Mouse (Mus musculus): ENCODE data around the gene Wwc2.
A peak's percentile ranks its signal among the peaks of the same experiment; 100 is the strongest.

The Wwc2 gene

DNA sequence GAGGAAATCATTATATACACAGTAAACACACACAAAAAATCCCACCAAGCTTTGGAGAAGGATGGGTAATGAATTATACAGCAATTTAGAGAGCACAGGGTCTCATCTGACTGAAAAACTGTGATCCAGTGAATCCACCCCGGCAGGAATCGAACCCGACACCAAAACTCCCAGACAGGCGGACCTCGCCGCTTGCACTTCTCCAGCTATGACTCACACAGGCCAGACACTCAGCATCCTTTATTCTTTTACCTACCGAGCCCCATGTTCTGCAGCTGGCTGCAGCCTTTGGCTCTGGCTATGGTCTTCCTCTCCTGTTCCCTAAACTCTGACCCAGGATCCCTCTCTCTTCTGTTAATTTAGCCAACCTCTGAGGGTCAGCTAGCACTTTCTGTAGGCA lies 85.5 kb downstream of the Wwc2 start:
- no peak for DNase-seq (ENCODE audit: low read depth, low spot score)

DNA sequence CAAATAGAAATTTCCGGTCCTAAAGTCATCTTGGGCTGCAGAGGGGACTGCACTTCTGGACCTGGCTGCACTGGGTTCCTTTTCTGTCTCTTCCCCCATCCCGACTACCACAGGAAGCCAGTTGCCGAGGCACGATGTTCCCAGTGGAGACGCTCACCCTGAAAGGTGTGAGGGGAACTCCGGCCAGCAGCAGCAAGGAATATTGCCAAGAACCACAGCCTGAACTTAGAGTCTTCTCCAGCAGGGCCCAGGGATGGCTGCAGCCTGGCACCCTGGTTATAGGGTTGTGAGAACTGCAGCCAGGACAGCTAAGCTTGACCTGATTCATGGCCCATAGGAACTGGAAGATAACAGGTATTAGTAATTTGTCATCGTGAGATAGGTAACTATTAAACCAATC lies 86.7 kb downstream of the Wwc2 start:
- no peak for DNase-seq (ENCODE audit: low read depth, low spot score)

DNA sequence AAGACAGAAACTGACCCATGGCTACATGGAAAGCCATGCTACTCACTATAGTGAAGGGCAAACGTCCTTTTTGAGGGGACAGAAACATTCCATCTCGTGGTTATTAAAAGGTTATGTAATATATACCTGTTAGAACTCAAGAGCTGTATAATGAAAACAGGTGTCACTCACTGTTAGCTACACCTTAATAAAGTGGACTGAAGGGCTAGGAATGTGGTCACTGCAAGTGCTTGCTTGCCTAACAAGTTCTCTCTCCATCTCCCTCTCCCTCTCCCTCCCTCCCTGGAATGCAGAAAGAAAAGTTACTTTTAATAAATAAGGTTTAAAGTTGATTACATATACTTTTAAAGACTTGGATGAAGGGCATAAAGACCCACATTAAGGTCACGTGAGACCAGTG lies 88.0 kb downstream of the Wwc2 start:
- DNase-seq (ENCODE audit: low read depth, low spot score): no peak

DNA sequence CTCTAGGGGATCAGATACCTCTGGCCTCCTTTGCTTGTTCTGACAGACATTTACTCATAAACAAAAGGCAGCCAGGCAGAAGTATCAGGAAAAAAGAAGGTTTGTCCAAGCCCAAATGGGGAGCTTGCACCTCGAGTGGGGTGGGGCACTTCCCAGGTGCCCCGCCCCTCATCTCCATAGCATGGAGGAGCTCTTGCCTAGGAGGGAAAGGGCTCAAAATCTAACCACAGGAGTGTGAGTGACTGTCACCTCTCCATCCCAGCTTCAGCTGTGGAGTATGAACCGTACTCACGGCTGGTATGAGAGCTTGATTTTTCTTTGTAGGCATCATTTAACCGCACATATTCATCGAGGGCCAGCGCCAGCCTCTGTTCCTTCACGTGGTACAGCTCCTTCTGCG lies 90.4 kb downstream of the Wwc2 start:
- no peak for DNase-seq (ENCODE audit: low read depth, low spot score)

DNA sequence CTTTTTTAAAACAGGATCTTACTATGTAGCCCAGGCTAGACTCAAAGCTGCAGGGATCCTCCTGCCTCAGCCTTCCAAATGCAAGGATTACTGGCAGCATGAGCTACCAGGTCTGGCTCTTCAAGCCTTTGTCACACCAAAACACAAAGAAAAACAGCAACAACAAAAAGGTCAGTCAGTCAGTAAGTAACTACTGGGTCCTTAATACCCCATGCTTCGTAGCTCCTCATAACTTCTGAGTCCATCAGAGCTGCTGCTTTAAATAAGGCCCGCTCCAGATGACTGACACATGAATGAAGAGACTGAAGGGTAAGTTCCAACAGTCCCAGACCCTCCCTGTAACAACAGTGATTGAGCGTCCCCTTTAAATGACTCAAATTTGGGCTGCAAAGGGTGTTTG lies 90.8 kb downstream of the Wwc2 start:
- DNase-seq (ENCODE audit: low read depth, low spot score): no peak

DNA sequence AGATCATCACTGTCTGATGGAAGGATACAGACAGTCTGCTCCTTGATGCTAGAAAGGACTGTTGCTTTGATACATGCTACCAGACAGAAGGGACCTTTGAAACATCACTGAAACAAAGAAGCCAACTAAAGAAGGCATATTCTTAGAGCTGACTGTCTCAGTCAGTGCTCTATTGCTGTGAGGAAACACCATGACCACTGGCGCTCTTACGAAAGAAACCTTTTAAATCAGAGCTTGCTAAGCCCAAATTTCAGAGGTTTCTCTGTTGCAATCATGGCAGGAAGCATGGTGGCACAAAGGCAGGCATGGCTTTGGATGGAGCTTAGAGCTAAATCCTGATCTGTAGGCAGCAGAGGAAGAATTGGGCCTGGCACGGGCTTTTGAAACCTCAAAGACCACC lies 98.3 kb downstream of the Wwc2 start:
- no peak for DNase-seq (ENCODE audit: low read depth, low spot score)

DNA sequence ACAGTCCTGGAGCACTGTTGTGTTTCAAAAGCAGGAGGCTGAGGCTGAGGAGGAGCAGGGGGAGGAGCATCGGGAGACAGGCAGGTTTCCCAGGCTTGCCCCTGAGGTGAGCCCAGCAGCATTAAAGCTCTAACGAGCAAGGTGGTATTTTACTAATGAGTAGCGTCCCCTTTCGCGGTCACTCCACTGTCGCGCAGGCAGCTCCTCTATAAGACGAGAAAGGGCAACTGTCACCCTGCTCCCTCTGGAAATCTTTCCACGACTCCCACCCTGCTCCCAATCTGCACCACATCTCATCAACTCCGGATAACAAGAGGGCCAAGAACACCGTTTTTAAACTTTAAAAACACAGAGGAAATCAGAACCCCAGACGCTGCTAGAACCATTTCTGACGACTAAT lies 99.1 kb downstream of the Wwc2 start:
- DNase-seq (ENCODE audit: low read depth, low spot score): no peak

DNA sequence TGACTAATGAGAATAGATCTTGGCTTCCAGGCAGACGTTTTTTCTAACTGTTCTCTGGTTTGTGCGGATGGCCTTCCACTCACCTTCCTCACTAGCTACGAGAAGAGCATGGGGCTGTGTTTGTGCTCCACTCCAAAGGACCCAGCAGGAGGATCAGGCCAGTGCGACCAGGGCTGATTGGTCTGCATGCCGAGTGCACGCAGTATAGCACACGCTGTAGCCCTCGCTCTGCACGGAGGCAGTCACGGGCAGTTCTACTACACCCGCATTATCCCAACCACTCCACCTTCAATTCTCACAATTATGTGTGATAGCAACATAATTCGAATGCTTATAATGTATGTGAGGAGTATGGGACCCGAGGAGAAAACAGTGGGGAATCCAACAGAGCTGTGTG lies 99.9 kb downstream of the Wwc2 start:
- no peak for DNase-seq (ENCODE audit: low read depth, low spot score)

DNA sequence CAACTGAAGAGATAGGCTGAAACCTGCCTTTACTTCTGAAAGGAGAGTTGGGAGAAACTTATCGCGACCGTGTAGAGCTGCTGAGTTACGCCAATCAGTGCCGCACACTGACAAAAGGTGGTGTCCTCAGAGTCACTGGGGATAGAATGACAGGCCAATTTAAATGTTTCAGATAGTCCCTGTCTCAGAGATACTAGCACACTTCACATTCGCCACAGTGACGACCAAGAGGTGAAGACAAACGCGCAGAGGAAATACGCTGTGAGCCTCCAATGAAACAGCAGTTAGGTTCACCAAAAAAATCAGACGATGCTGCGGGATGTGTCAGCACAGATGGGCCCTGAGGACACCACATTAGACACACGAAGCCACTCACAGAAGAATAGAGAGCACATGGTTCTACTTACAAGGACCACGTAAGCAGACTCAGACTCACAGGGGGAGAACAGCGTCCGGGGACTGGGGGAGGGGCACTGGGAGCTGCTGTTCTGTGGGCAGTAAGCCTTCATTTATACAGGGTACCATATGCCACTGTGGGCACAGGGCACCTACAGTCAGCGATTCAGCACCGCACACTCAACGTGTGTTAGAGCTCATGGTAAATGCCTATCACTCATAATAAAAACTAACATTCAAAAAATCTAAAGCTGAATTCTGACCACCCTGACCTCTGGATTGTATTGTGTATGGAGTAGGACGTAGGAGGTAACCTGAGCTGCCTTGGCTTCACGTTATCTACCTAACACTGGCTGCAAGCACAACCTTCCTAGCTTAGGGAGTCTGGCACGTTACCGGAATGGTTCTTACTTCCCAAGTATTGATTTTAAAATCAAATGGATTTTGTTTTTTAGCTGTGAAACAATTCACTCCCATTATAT lies 100.5 kb downstream of the Wwc2 start:
- DNase-seq (ENCODE audit: low read depth, low spot score): no peak

DNA sequence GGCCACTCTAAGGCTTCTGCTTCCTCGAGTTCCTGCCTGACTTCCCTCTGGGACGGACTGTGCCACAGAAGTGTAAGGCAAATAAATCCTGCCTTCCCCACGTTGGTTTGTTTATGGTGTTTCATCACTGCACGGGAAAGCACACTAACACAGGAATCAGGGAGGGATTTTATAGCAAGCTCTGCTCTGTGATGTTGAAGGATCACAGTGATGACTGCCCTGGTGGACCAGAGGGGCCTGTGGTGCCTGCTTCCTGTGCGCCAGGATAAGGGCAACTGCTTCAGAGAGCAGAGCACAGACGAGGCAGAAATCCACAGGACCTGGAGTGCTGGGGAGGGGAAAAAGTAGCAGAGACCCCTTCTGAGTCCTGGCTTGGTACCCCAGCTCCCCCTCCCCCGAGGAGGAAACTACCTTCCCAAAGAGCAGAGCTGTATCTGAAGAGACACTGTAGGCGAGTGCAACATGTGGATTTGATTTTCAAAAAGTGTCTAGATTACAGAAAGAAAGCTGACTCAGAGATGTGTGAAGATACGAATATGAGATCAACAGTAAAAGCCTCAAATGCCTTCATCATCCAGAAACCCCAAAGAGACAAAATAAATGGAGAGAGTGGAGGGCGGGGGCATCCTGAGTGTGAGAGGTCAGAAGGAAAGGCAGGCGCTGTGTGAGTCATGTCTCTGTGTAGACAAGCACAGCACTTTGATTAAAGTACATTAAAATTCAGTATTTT lies 101.7 kb downstream of the Wwc2 start:
- no peak for DNase-seq (ENCODE audit: low read depth, low spot score)

DNA sequence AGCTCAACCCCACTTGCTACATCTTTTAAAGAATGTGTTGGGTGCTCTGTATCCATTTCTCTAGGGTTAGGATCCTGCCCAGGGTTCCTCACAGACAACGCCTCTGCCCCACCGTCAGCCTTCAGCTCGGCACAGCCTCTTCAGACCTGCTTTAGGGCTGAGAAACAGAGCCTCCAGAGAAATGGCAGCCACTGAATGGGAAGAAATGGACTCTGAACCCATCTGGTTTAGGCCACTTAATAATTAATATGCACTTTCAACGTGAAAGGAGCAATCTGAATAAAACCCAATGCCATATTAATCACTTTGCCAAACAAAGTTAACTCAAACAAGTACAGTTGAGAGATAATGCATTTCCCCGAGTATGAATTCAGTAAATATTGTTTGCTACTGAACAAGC lies 106.4 kb downstream of the Wwc2 start:
- no peak for DNase-seq (ENCODE audit: low read depth, low spot score)

DNA sequence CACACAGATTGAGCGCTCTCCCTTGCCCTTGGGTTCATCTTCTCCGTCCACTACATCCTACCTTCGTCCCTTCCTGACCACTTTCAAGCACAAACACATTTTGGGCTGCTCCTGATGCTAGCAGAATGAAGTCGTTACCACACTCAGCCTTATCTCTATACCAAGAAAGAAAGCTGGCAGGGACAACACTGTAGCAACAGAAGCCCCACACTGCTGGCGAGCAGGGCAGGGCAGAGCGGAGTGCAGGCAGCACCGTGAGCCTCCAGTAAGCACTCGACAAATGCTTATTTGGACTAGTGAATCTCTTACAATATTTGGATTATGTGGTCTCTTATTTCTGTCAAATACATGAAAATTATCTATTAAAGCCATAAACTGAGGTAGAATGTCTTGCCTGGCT lies 107.0 kb downstream of the Wwc2 start:
- no peak for DNase-seq (ENCODE audit: low read depth, low spot score)

DNA sequence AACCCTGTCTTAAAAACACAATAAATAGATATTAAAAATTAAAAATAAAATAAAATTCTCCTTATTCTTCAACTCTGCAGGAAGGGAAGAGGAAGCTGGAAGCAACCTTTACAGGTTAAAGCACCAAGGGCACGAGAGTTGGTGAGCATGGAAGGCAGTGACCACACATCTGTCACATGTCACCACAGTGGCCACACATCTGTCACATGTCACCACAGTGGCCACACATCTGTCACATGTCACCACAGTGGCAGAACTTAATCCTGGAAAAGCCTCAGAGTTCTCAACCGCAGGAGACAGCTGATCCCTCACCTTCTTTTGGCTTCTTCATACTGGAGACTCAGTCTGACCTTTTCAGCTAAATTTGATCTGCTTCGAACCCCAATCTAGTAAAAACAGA lies 112.2 kb downstream of the Wwc2 start:
- DNase-seq (ENCODE audit: low read depth, low spot score): no peak

DNA sequence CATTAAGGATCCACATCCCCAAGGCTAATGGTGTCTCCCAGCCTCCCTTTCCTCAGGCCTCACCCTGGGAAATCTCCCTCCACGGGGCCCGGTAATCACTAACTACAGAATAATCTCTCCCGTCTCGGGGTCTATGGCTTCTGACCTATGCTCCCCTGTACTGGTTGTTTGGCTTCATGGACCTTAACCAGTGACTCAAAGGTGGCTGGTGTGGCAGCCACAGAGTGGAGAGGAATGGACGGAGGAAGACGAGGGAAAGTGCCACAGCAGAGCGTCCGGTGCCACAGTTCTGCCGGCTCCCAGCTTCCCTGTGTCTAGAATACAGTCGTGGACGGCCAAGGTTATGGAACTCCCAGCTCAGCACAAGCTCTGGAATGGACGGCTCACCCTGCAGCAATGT lies 114.9 kb downstream of the Wwc2 start:
- DNase-seq (ENCODE audit: low read depth, low spot score): no peak

DNA sequence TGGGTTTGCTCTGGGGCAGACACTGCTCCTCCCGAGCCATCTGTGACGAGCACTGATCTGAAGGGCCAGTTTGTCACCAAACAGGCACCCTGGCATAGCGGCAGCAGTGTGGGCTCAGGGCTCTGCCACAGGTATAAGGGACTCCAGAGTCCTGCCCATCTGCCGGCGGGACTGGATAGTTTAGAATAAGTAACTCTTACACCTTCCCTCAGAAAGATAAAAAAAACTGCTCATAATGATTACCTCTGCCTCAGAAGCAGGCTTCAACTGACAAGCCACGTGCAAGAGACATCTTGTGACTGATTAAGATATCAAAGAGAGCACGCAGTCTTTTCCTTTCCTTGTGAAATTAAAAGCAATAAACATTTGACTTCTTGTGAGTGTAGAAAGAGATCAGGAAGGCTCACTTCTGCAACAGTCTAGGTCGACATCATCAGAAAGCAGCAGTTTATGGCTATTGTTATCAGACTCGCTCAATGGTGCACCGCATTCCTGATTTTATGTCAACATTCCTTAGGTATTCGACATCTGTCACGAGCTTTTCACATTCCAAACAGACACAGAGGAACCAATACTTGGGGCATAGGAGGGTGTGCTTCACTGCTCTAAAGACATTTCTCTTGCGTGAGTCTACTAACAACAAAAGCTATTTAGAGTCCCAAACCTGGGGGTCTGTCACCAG lies 116.1 kb downstream of the Wwc2 start:
- DNase-seq (ENCODE audit: low read depth, low spot score): peak; percentile 55

DNA sequence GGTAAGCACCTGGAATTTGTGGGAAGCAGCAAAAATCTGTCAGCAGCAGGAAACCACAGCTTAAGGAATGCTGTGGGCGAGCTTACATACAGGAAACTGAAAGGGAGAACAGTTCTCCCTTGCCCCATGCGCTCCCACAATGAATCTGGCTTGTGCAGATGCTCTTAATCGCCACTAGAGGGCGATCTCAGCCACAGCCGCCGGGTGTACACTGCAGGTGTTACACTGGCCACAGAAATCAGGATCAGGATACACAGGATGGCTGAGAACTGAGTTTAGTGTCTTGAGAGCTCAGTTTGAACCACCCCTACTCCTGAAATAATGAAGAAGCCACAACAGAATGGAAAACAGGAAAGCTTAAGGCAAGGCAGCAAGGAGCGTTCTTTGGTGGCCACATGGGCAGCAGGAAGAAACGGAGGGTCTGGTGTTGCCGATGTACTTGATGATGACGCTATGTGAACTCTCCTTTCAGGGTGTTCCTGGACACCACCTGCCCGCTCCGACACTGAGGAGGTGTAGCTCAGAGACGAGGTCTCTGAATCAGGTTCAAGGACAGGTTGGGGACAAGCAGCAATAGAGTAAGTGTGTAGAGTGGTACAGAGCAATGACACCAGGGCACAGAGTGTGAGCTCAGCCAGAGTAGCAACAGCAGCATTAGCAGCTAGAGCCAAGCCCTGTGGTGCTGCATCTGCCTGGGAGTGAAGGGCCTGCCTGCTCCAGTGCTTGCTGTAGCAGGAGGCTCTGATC lies 118.2 kb downstream of the Wwc2 start:
- DNase-seq (ENCODE audit: low read depth, low spot score): peak; percentile 82

DNA sequence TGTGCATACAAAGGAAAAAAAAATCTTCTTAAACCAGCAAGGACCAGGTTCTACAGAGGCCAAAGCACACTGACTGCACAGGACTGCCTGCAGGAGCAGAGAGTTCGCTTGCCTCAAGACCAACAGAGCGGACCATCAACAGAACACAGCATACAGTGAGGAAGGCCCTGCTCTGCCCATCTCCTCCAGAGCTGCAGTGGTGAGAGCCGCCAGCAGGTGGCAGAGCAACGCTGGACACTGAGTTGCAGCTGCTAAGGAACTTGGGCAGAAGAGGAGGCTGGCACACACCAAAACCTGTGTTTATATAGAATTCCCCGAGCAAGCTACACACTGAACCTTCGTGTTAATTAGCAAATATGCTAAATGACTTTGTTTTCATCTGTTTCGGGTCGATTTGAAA lies 123.7 kb downstream of the Wwc2 start:
- peak; percentile 82 for DNase-seq (ENCODE audit: low read depth, low spot score)

DNA sequence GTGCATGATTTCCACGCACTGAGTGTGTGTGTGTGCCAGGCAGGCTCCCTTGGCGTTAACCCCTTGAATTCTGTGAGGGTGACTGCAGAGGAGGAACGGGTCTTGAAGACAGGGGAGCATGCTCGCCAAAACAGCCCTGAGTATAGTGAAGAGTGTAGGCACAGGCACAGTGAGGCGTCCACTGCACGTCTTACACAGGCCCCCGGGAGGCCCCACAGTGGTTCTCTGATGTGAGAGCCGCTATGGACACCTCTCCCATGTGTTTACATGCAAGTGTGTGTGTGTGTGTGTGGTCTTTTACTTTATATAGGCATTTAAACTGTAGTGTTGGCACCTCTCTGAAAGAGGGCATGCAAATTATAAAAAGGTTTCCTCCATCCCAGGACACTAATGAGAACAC lies 124.2 kb downstream of the Wwc2 start:
- no peak for DNase-seq (ENCODE audit: low read depth, low spot score)

DNA sequence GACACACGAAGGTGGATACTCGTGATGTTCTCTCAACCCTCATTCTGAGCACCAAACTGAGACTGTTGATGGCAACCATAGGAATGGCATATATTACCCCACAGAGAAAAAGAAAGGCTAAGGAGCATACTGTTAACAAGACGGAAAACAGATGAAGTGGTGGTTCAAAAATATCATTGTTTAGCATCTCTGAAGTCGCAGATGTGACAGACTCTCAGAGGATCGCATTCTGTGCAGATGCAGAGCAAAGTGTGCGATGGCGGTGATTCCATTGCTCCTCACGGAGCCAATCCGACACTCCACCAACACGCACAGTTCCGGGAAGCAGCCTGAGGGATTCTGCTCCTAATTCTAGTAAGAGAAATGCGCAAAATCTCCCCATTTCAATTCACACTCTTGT lies 131.5 kb downstream of the Wwc2 start:
- DNase-seq (ENCODE audit: low read depth, low spot score): no peak

DNA sequence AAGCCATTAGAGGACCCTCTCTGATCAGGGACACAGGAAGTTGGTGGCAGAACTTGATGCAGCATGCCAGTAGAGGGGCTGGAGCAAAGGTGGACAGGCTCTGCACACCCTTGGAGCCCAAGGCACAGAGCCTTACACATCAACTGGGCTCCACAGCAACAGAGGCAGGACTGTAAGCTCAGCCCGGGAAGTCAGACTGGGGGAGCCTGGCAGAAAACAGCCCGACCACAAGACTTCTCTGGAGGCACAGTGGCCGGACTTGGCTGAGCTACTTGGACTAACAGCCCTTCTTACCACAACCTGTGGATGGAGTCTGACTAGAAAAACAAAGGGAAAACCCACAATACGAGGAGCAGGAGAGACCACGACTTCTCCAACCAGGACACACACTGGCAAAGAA lies 137.4 kb downstream of the Wwc2 start:
- DNase-seq (ENCODE audit: low read depth, low spot score): no peak

DNA sequence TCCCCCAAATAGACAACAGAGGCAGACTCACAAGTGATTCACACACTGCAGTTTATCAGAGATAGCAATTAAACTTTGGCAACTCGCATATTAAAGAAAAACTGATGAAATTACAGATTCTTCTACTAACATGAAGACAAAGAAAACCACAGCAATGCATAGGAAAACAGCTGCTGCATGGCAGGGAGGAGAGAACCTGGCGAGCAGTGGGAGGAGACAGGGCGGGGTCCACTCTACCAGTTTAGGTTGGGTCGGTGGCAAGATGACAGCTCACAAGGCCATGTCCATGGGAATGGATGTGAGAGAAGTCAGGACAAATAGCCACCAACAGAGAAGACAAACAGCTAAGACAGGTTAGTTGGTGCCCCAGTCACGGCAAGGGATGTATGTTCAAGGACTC lies 138.0 kb downstream of the Wwc2 start:
- DNase-seq (ENCODE audit: low read depth, low spot score): no peak

All from ZHBTc4 (cell line).